Mouse (Mus musculus): ENCODE measurements around the gene Kctd8. TPM values are rescaled to one million over a fixed set of nuclear protein-coding genes. Genes with fewer than 3 reads are reported as not detected.
"Not testable (repeated sequence)": the region's sequence is repeated elsewhere in the genome, so short reads cannot be mapped to it uniquely, and the experiment has no call there.

Gene Kctd8
- polyA plus RNA-seq, 1 experiment from 2014 or later, result 13.6 TPM

GRCm38 (mm10) chr5:69312611-69313010 lies 28.9 kb downstream of the Kctd8 start:
- no peak for DNase-seq
- H3K4me1 ChIP-seq (ENCODE audit: control insufficient read depth, insufficient read depth, low read length), result no peaks in the 10 kb centered on the region
- H3K27ac ChIP-seq (replicated peaks; ENCODE audit: low read depth, low read length), result no peak overlapping the region
- no peaks in the 10 kb centered on the region for H3K27me3 ChIP-seq (ENCODE audit: control insufficient read depth, insufficient read depth, low read length)
- ATAC-seq (ENCODE audit: low FRiP score, low TSS enrichment), result no peak
- H3K4me3 ChIP-seq (replicated peaks; ENCODE audit: low read depth, low read length), result no peak overlapping the region
- 79% methylated on average over 7 of the region's 7 CpGs for WGBS
- H3K9me3 ChIP-seq (ENCODE audit: control insufficient read depth, low read length), result no peaks in the 10 kb centered on the region
- H3K4me2 ChIP-seq (ENCODE audit: low read length), result no peak overlapping the region
- no peaks in the 10 kb centered on the region for H3K36me3 ChIP-seq (ENCODE audit: control insufficient read depth, insufficient read depth, low read length)
- no peak overlapping the region for H3K9ac ChIP-seq (replicated peaks; ENCODE audit: low read length)

- Histone ChIP-seq H3K4me2 (ENCODE audit: low read length) (no peak overlapping the region), H3K27me3 (ENCODE audit: control insufficient read depth, insufficient read depth, low read length) (no peaks in the 10 kb centered on the region), H3K4me1 (ENCODE audit: control insufficient read depth, insufficient read depth, low read length) (no peaks in the 10 kb centered on the region), H3K4me3 (replicated peaks; ENCODE audit: low read depth, low read length) (no peak overlapping the region), H3K9me3 (ENCODE audit: control insufficient read depth, low read length) (no peaks in the 10 kb centered on the region), H3K36me3 (ENCODE audit: control insufficient read depth, insufficient read depth, low read length) (no peaks in the 10 kb centered on the region), H3K9ac (replicated peaks; ENCODE audit: low read length) (no peak overlapping the region), H3K27ac (replicated peaks; ENCODE audit: low read depth, low read length) (no peak overlapping the region)
- WGBS, result 42% methylated on average over 1 of the region's 1 CpGs
- DNase-seq, result no peak
- ATAC-seq (ENCODE audit: low FRiP score, low TSS enrichment), result no peak
Measured at GRCm38 (mm10) chr5:69301665-69302064, 39.8 kb downstream of the Kctd8 start.

GRCm38 (mm10) chr5:69292353-69292752 lies 49.1 kb downstream of the Kctd8 start:
- no peaks in the 10 kb centered on the region for H3K4me1 ChIP-seq (ENCODE audit: control insufficient read depth, insufficient read depth, low read length)
- H3K4me2 ChIP-seq (ENCODE audit: low read length), result no peak overlapping the region
- H3K9me3 ChIP-seq (ENCODE audit: control insufficient read depth, low read length), result no peaks in the 10 kb centered on the region
- H3K36me3 ChIP-seq (ENCODE audit: control insufficient read depth, insufficient read depth, low read length), result no peaks in the 10 kb centered on the region
- no peak overlapping the region for H3K9ac ChIP-seq (replicated peaks; ENCODE audit: low read length)
- H3K27me3 ChIP-seq (ENCODE audit: control insufficient read depth, insufficient read depth, low read length), result no peaks in the 10 kb centered on the region
- DNase-seq (no peak), ATAC-seq (ENCODE audit: low FRiP score, low TSS enrichment) (no peak)
- no peak overlapping the region for H3K27ac ChIP-seq (replicated peaks; ENCODE audit: low read depth, low read length)
- 79% methylated on average over 6 of the region's 6 CpGs for WGBS
- no peak overlapping the region for H3K4me3 ChIP-seq (replicated peaks; ENCODE audit: low read depth, low read length)

DNA sequence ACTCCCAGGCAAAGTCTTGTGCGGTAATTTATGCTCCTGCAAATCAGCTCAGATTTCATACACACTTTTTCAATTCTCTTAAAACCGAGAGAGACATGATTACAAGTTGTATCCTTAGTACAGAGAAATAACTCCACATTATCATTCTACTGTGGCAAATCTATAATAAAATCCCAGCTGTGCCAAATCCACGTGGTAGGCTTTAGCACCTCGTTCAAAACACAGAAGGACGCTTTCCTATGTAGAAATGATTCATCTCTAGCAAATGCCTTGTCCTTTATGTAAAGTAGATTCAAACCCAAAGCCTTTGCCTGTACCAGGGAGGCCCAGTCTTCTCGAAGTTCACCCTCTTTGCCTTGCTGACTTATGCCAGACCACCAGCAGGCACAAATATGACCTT lies 57.1 kb downstream of the Kctd8 start:
- WGBS, result 85% methylated on average over 6 of the region's 6 CpGs
- Histone ChIP-seq H3K36me3 (ENCODE audit: control insufficient read depth, insufficient read depth, low read length) (no peaks in the 10 kb centered on the region), H3K9ac (replicated peaks; ENCODE audit: low read length) (no peak overlapping the region), H3K9me3 (ENCODE audit: control insufficient read depth, low read length) (no peaks in the 10 kb centered on the region), H3K27me3 (ENCODE audit: control insufficient read depth, insufficient read depth, low read length) (no peaks in the 10 kb centered on the region), H3K4me3 (replicated peaks; ENCODE audit: low read depth, low read length) (no peak overlapping the region), H3K27ac (replicated peaks; ENCODE audit: low read depth, low read length) (no peak overlapping the region), H3K4me1 (ENCODE audit: control insufficient read depth, insufficient read depth, low read length) (no peaks in the 10 kb centered on the region), H3K4me2 (ENCODE audit: low read length) (no peak overlapping the region)
- no peak for ATAC-seq (ENCODE audit: low FRiP score, low TSS enrichment)
- DNase-seq, result no peak

DNA sequence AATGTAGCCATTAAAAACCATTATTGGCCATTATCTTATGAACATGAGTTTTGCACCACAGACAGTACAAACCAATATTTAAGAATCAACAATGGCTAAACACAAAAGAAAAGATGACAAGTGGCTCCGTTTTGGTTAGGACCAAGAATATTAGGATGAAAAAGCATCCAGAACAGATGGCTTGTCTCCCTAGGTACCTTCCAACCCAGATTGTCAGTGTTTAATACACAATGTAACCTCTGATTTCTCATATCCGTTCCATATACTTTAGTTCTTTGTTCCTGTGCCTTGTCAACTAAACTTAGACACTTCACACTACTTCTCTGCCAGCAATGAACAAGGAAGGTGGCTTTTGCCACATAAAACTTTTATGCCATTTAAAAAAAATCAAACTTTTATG lies 89.1 kb downstream of the Kctd8 start:
- Histone ChIP-seq H3K4me2 (ENCODE audit: low read length) (no peak overlapping the region), H3K4me3 (replicated peaks; ENCODE audit: low read depth, low read length) (no peak overlapping the region), H3K4me1 (ENCODE audit: control insufficient read depth, insufficient read depth, low read length) (no peaks in the 10 kb centered on the region), H3K36me3 (ENCODE audit: control insufficient read depth, insufficient read depth, low read length) (no peaks in the 10 kb centered on the region), H3K9me3 (ENCODE audit: control insufficient read depth, low read length) (no peaks in the 10 kb centered on the region), H3K27ac (replicated peaks; ENCODE audit: low read depth, low read length) (no peak overlapping the region), H3K9ac (replicated peaks; ENCODE audit: low read length) (no peak overlapping the region), H3K27me3 (ENCODE audit: control insufficient read depth, insufficient read depth, low read length) (no peaks in the 10 kb centered on the region)
- WGBS, result 79% methylated on average over 2 of the region's 2 CpGs
- ATAC-seq (ENCODE audit: low FRiP score, low TSS enrichment) (no peak), DNase-seq (no peak)

DNA sequence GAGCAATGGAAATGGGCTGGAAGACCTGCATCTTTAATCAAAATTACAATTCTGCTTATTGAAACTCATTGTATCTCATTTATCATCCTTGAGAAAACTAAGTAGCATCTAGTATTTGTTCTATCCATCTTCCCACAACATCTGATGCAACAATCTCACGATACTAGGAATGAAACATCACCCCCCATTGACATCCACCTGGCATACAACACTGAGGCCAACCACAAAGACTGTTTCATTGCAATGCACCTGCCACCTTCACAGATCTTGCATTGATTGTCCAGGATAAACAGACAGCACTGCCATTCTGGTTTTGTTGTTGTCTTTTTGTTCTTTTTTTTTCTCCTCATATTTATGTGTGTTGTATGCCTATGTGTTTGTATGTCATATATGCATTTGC lies 99.5 kb downstream of the Kctd8 start:
- Histone ChIP-seq H3K4me3 (replicated peaks; ENCODE audit: low read depth, low read length) (no peak overlapping the region), H3K27ac (replicated peaks; ENCODE audit: low read depth, low read length) (no peak overlapping the region), H3K36me3 (ENCODE audit: control insufficient read depth, insufficient read depth, low read length) (no peaks in the 10 kb centered on the region), H3K4me2 (ENCODE audit: low read length) (no peak overlapping the region), H3K27me3 (ENCODE audit: control insufficient read depth, insufficient read depth, low read length) (no peaks in the 10 kb centered on the region), H3K9ac (replicated peaks; ENCODE audit: low read length) (no peak overlapping the region), H3K9me3 (ENCODE audit: control insufficient read depth, low read length) (no peaks in the 10 kb centered on the region), H3K4me1 (ENCODE audit: control insufficient read depth, insufficient read depth, low read length) (no peaks in the 10 kb centered on the region)
- 88% methylated on average over 1 of the region's 1 CpGs for WGBS
- DNase-seq (no peak), ATAC-seq (ENCODE audit: low FRiP score, low TSS enrichment) (no peak)

DNA sequence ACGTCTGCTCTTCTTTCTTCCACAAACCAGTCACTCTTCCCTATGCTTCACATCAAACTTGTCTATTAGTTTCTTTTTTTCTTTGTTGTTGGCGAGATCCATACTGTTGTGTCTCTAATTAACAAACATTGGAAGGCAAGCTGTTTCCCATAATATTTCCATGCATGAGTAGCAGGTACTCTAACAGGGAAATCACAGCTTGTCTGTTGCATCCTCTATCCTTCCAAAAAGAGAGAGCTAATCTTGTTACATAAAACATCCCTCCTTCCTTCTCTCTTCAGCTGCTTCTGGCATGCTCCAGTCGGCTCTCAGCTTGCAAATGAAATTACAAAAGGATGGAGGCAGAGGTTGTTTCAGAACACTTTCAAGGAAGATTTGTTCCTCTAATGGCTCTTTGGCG lies 107.9 kb downstream of the Kctd8 start:
- Histone ChIP-seq H3K4me3 (replicated peaks; ENCODE audit: low read depth, low read length) (no peak overlapping the region), H3K4me2 (ENCODE audit: low read length) (no peak overlapping the region), H3K27me3 (ENCODE audit: control insufficient read depth, insufficient read depth, low read length) (no peaks in the 10 kb centered on the region), H3K9ac (replicated peaks; ENCODE audit: low read length) (no peak overlapping the region), H3K9me3 (ENCODE audit: control insufficient read depth, low read length) (no peaks in the 10 kb centered on the region), H3K36me3 (ENCODE audit: control insufficient read depth, insufficient read depth, low read length) (no peaks in the 10 kb centered on the region), H3K4me1 (ENCODE audit: control insufficient read depth, insufficient read depth, low read length) (no peaks in the 10 kb centered on the region), H3K27ac (replicated peaks; ENCODE audit: low read depth, low read length) (no peak overlapping the region)
- DNase-seq (no peak), ATAC-seq (ENCODE audit: low FRiP score, low TSS enrichment) (no peak)
- 37% methylated on average over 4 of the region's 4 CpGs for WGBS

GRCm38 (mm10) chr5:69231649-69232048 lies 109.8 kb downstream of the Kctd8 start:
- 100% methylated on average over 1 of the region's 1 CpGs for WGBS
- H3K4me2 ChIP-seq (ENCODE audit: low read length); ATAC-seq (ENCODE audit: low FRiP score, low TSS enrichment); H3K27ac ChIP-seq (replicated peaks; ENCODE audit: low read depth, low read length); H3K4me3 ChIP-seq (replicated peaks; ENCODE audit: low read depth, low read length); H3K36me3 ChIP-seq (ENCODE audit: control insufficient read depth, insufficient read depth, low read length); H3K9me3 ChIP-seq (ENCODE audit: control insufficient read depth, low read length); H3K4me1 ChIP-seq (ENCODE audit: control insufficient read depth, insufficient read depth, low read length); DNase-seq; H3K27me3 ChIP-seq (ENCODE audit: control insufficient read depth, insufficient read depth, low read length); H3K9ac ChIP-seq (replicated peaks; ENCODE audit: low read length): not testable (repeated sequence)

DNA sequence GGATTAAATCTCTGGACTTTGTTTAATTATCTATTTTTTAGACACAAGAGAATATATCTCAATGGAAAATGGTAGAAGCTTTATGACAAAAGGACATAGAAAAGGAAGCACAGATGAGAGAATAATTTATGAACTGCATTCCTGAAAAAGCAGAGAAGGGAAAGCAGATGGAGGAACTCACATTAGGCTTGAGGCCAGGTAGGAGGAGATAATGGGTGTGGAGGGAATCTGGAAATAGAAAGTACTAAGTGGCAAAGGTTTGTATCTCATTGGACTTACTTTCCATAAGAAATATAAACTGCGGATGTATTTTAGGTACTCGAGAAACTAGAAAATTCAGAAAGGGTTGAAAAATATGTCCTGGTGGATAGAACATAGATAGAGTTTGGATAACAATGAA lies 114.3 kb downstream of the Kctd8 start:
- WGBS, result 95% methylated on average over 2 of the region's 2 CpGs
- DNase-seq (no peak), ATAC-seq (ENCODE audit: low FRiP score, low TSS enrichment) (no peak)
- Histone ChIP-seq H3K4me3 (replicated peaks; ENCODE audit: low read depth, low read length) (no peak overlapping the region), H3K9ac (replicated peaks; ENCODE audit: low read length) (no peak overlapping the region), H3K36me3 (ENCODE audit: control insufficient read depth, insufficient read depth, low read length) (no peaks in the 10 kb centered on the region), H3K9me3 (ENCODE audit: control insufficient read depth, low read length) (no peaks in the 10 kb centered on the region), H3K4me2 (ENCODE audit: low read length) (no peak overlapping the region), H3K4me1 (ENCODE audit: control insufficient read depth, insufficient read depth, low read length) (no peaks in the 10 kb centered on the region), H3K27me3 (ENCODE audit: control insufficient read depth, insufficient read depth, low read length) (no peaks in the 10 kb centered on the region), H3K27ac (replicated peaks; ENCODE audit: low read depth, low read length) (no peak overlapping the region)

All from midbrain, embryonic 14.5 days (tissue).